Mouse (Mus musculus) heart, adult 2 months (tissue): ENCODE results near the gene Ampd3. TPM values are rescaled to one million over a fixed set of nuclear protein-coding genes. Genes with fewer than 3 reads are reported as not detected.

ENCODE experiments used
- DNase-seq, 2 experiments: peaks; one replicate each; pipeline ENCODE4 v3.0.0; 2021
- H3K27ac ChIP-seq: fragments of 200-600 bp; 2 replicates; pipeline ENCODE4 v1.8.1; 2022
- H3K27me3 ChIP-seq: fragments of 200-500 bp; 2 replicates; pipeline ENCODE4 v1.6.1; 2012; ENCODE audit warnings: mild to moderate bottlenecking, low read length, inconsistent platforms, mixed read lengths; ENCODE audit not compliant: control insufficient read depth, insufficient read depth
- H3K36me3 ChIP-seq: fragments of 200-500 bp; 2 replicates; pipeline ENCODE4 v1.6.1; 2012; ENCODE audit warnings: low read length, inconsistent platforms; ENCODE audit not compliant: control insufficient read depth, insufficient read depth
- H3K4me1 ChIP-seq: fragments of 200-500 bp; 2 replicates; pipeline ENCODE4 v1.6.1; 2011; ENCODE audit warnings: low read length; ENCODE audit not compliant: control insufficient read depth, insufficient read depth
- H3K4me3 ChIP-seq: fragments of 200-600 bp; 2 replicates; pipeline ENCODE4 v1.8.1; 2022
- H3K79me2 ChIP-seq: fragments of 200-500 bp; replicated peaks from 2 replicates; pipeline ENCODE4 v1.6.1; 2012; ENCODE audit warnings: mild to moderate bottlenecking, inconsistent platforms, low read length, moderate library complexity, mixed read lengths; ENCODE audit not compliant: control insufficient read depth, insufficient read depth
- H3K9ac ChIP-seq: fragments of 200-500 bp; 2 replicates; pipeline ENCODE4 v1.6.1; 2012; ENCODE audit warnings: low read depth, mild to moderate bottlenecking, control low read depth, inconsistent platforms, low read length, mixed read lengths
- CTCF ChIP-seq: fragments of 200-600 bp; IDR thresholded peaks from 2 replicates; pipeline ENCODE4 v1.8.1; 2022; ENCODE audit warnings: antibody characterized with exemption, mild to moderate bottlenecking, moderate library complexity
- EP300 ChIP-seq: fragments of 200-500 bp; IDR thresholded peaks from 2 replicates; pipeline ENCODE4 v1.6.1; 2011; ENCODE audit warnings: low read depth, low read length, control low read depth; ENCODE audit not compliant: insufficient read depth
- POLR2A ChIP-seq: fragments of 200-500 bp; IDR thresholded peaks from 2 replicates; pipeline ENCODE4 v1.6.1; 2011; ENCODE audit warnings: mild to moderate bottlenecking, low read depth, low read length, control low read depth; ENCODE audit not compliant: insufficient read depth
- whole genome bisulfite sequencing: fragments of 180-500 bp; shearing (Covaris S2); methylation state at CpG from one replicate; pipeline ENCODE4 v1.1.7; 2018; 5-methylcytosine and 5-hydroxymethylcytosine counted together
- intact Hi-C: fragments of 180-260 bp; cut with DNase I; formaldehyde crosslinking; loops from one replicate; pipeline ENCODE4 v1.15.1; 2025
- polyA plus RNA-seq: library from polyadenylated mRNA; depleted of rRNA; stranded (reverse); fragments of >200 nt; gene quantifications from 2 replicates; pipeline ENCODE4 v1.2.3, GENCODE M21; 2012
- total RNA-seq, 2 experiments: library from RNA; stranded (reverse); gene quantifications; 2 replicates each; pipeline ENCODE4 v1.2.3; 2021

Gene Ampd3
- total and polyA plus RNA-seq, 3 experiments = 29.9 to 43.6 (median 38.9) TPM

- no peak for DNase-seq
- H3K36me3 ChIP-seq = peaks cover 11% of the 10 kb centered on the region
- TF ChIP-seq EP300 (no peak), POLR2A (no peak), CTCF (no peak)
- H3K79me2 ChIP-seq = no peaks in the 10 kb centered on the region
- peaks cover 9% of the 10 kb centered on the region for H3K4me1 ChIP-seq
- intact Hi-C loops = no loop called here
- 58% methylated on average over 4 of the region's 4 CpGs for WGBS
- no peak overlapping the region for H3K4me3 ChIP-seq
- peak overlapping the region; percentile 41 for H3K27ac ChIP-seq
- no peaks in the 10 kb centered on the region for H3K27me3 ChIP-seq
- no peak overlapping the region for H3K9ac ChIP-seq
These were observed 54.0 kb downstream of the Ampd3 start for GRCm38 (mm10) chr7:110822055-110822454.

GRCm38 (mm10) chr7:110823076-110823475 lies 55.1 kb downstream of the Ampd3 start:
- Histone ChIP-seq H3K27me3 (no peaks in the 10 kb centered on the region), H3K4me3 (no peak overlapping the region), H3K36me3 (peaks cover 9% of the 10 kb centered on the region), H3K9ac (no peak overlapping the region), H3K4me1 (peaks cover 9% of the 10 kb centered on the region), H3K79me2 (no peaks in the 10 kb centered on the region), H3K27ac (no peak overlapping the region)
- WGBS = 87% methylated on average over 8 of the region's 8 CpGs
- intact Hi-C loops = no loop called here
- DNase-seq = no peak
- TF ChIP-seq EP300 = no peak
- no peak for TF ChIP-seq POLR2A
- TF ChIP-seq CTCF = no peak

GRCm38 (mm10) chr7:110823593-110823992 lies 55.6 kb downstream of the Ampd3 start:
- Histone ChIP-seq H3K4me3 (no peak overlapping the region), H3K9ac (no peak overlapping the region), H3K36me3 (peaks cover 9% of the 10 kb centered on the region), H3K79me2 (no peaks in the 10 kb centered on the region), H3K4me1 (peaks cover 9% of the 10 kb centered on the region), H3K27me3 (no peaks in the 10 kb centered on the region), H3K27ac (no peak overlapping the region)
- 64% methylated on average over 4 of the region's 4 CpGs for WGBS
- no peak for TF ChIP-seq CTCF
- no peak for TF ChIP-seq EP300
- TF ChIP-seq POLR2A = no peak
- no peak for DNase-seq
- intact Hi-C loops = no loop called here

GRCm38 (mm10) chr7:110823995-110824953 lies 56.3 kb downstream of the Ampd3 start:
- no peak overlapping the region for H3K9ac ChIP-seq
- intact Hi-C loops = no loop called here
- H3K36me3 ChIP-seq = peaks cover 9% of the 10 kb centered on the region
- no peaks in the 10 kb centered on the region for H3K79me2 ChIP-seq
- no peak overlapping the region for H3K27ac ChIP-seq
- peak in 1 of 2 experiments; percentile 37 for DNase-seq
- 70% methylated on average over 8 of the region's 8 CpGs for WGBS
- no peak overlapping the region for H3K4me3 ChIP-seq
- no peak for TF ChIP-seq EP300
- no peak for TF ChIP-seq POLR2A
- no peaks in the 10 kb centered on the region for H3K27me3 ChIP-seq
- peaks cover 8% of the 10 kb centered on the region for H3K4me1 ChIP-seq

GRCm38 (mm10) chr7:110833024-110833423 lies 65.0 kb downstream of the Ampd3 start:
- H3K9ac ChIP-seq = no peak overlapping the region
- H3K4me1 ChIP-seq = peaks cover 3% of the 10 kb centered on the region
- peak overlapping the region; percentile 48 for H3K27ac ChIP-seq
- peaks cover 12% of the 10 kb centered on the region for H3K36me3 ChIP-seq
- no peaks in the 10 kb centered on the region for H3K27me3 ChIP-seq
- H3K4me3 ChIP-seq = no peak overlapping the region
- peaks cover 2% of the 10 kb centered on the region; the same call in 1 of the 2 replicates for H3K79me2 ChIP-seq
- TF ChIP-seq CTCF (no peak), EP300 (0 out of 2 replicates have a peak, but pooled peaks have one; percentile 26), POLR2A (no peak)
- no peak for DNase-seq
- intact Hi-C loops = no loop called here
- WGBS = 32% methylated on average over 1 of the region's 1 CpGs

GRCm38 (mm10) chr7:110834018-110834417 lies 66.0 kb downstream of the Ampd3 start:
- H3K4me3 ChIP-seq = no peak overlapping the region
- H3K79me2 ChIP-seq = peaks cover 3% of the 10 kb centered on the region; the same call in 1 of the 2 replicates
- whole genome bisulfite sequencing = 98% methylated on average over 1 of the region's 1 CpGs
- H3K4me1 ChIP-seq = peaks cover 3% of the 10 kb centered on the region
- TF ChIP-seq POLR2A (no peak), CTCF (no peak), EP300 (no peak)
- H3K27me3 ChIP-seq = no peaks in the 10 kb centered on the region
- no peak for DNase-seq
- H3K27ac ChIP-seq = no peak overlapping the region
- H3K9ac ChIP-seq = no peak overlapping the region
- intact Hi-C loops = no loop called here
- H3K36me3 ChIP-seq = peaks cover 12% of the 10 kb centered on the region
